Mouse (Mus musculus) embryonic facial prominence, embryonic 15.5 days (tissue): ENCODE data around the gene Ocln. TPM values are rescaled to one million over a fixed set of nuclear protein-coding genes. Genes with fewer than 3 reads are reported as not detected.
A peak's percentile ranks its signal among the peaks of the same experiment; 100 is the strongest.
"Not testable (repeated sequence)": the region's sequence is repeated elsewhere in the genome, so short reads cannot be mapped to it uniquely, and the experiment has no call there.

Source experiments
- ATAC-seq: fragments of 200-750 bp; cut with Nextera tagmentation; 2 replicates; pipeline ENCODE4 v1.8.0; 2017; ENCODE audit warnings: low read depth, moderate TSS enrichment; ENCODE audit not compliant: insufficient number of reproducible peaks, low FRiP score, low TSS enrichment
- H3K27ac ChIP-seq: fragments of 300-500 bp; sonication (generic); replicated peaks from 2 replicates; pipeline ENCODE4 v1.5.1; 2015; ENCODE audit warnings: mild to moderate bottlenecking, inconsistent platforms
- H3K27me3 ChIP-seq: fragments of 300-500 bp; sonication (generic); 2 replicates; pipeline ENCODE4 v1.6.1; 2015; ENCODE audit warnings: inconsistent platforms
- H3K36me3 ChIP-seq: fragments of 300-500 bp; sonication (generic); 2 replicates; pipeline ENCODE4 v1.6.1; 2015; ENCODE audit warnings: mild to moderate bottlenecking, inconsistent platforms
- H3K4me1 ChIP-seq: fragments of 300-500 bp; sonication (generic); 2 replicates; pipeline ENCODE4 v1.6.1; 2015; ENCODE audit warnings: inconsistent platforms
- H3K4me2 ChIP-seq: fragments of 300-500 bp; sonication (generic); replicated peaks from 2 replicates; pipeline ENCODE4 v1.6.1; 2015; ENCODE audit warnings: mild to moderate bottlenecking, inconsistent platforms
- H3K4me3 ChIP-seq: fragments of 300-500 bp; sonication (generic); replicated peaks from 2 replicates; pipeline ENCODE4 v1.5.1; 2015; ENCODE audit warnings: mild to moderate bottlenecking, inconsistent platforms
- H3K9ac ChIP-seq: fragments of 300-500 bp; sonication (generic); 2 replicates; pipeline ENCODE4 v1.6.1; 2015; ENCODE audit warnings: inconsistent platforms
- H3K9me3 ChIP-seq: fragments of 300-500 bp; sonication (generic); replicated peaks from 2 replicates; pipeline ENCODE4 v1.6.1; 2016; ENCODE audit warnings: inconsistent platforms
- WGBS: fragments of 180-500 bp; shearing (Covaris S2); methylation state at CpG from one replicate; pipeline ENCODE4 v1.1.7; 2015; 5-methylcytosine and 5-hydroxymethylcytosine counted together
- polyA plus RNA-seq: library from polyadenylated mRNA; unstranded; fragments of >200 nt; fragmentation: Nextera tagmentation; extraction: Ambion mirVana; gene quantifications from 2 replicates; pipeline ENCODE4 v1.2.1, GENCODE M21; 2015

The Ocln gene
- polyA plus RNA-seq, 1 experiment from 2014 or later = 15.1 TPM

DNA sequence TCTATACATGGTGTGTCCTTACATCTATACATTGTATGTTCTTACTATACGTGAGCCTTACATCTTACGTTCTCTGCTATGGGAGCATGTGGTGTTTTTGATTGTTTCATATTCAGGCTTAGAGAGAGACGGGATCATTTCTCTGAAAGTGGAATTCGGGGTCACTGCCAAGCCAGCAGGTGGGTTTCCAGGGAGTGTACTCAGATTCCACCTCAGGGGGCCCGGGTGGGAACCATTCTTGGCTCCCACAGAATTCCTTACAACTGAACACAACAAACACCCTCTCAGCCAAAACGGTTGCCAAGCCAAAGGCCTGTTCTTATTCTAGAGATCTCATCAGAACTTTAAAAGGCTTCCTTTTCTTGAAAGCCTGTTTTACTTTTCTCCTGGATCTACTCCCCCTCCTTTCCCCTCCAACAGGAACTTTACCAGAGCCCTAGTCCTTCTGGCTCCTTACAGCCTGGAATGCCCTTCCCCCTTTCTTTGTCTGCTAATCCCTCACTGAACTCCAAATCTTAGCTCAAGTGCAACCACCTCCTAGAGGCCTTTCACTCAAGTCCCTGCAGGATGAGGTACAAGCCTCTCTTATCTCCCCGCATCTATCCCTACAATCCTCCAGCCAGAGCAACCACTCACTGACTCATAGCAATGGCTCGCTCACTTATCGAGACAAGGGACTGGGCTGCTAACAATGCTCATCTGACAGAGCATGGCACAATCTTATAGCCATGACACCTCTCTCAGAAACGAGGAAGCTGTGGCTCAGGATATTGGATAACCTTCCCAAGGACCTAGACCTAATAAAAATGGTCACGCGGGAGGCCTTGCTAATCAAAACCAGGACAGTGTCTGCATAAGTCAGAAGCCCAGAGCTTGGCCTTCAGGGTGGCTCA lies 36.1 kb downstream of the Ocln start:
- Histone ChIP-seq H3K9ac (no peak overlapping the region), H3K4me1 (peaks cover 9% of the 10 kb centered on the region), H3K36me3 (no peaks in the 10 kb centered on the region), H3K9me3 (no peaks in the 10 kb centered on the region), H3K4me2 (no peak overlapping the region), H3K4me3 (no peak overlapping the region), H3K27ac (peak overlapping the region; percentile 72), H3K27me3 (no peaks in the 10 kb centered on the region)
- WGBS = 28% methylated on average over 12 of the region's 12 CpGs
- peak; percentile 51; the same call in 1 of the 2 replicates for ATAC-seq

DNA sequence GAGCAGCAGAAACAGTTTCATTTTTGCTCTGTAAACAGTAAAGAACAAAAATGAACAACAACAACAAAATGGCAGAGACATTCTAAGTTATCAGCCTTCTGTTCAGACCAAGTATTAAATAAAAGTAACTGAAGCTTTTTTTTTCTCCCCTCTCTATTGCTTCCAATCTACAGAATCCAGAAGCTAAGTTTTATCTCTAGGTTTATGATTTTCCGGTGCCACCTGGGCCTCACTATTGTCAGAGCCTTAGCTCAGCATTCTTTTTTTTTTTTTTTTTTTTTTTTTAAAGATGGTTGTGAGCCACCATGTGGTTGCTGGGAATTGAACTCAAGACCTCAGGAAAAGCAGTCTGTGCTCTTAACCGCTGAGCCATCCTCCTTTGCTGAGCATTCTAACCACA lies 39.7 kb downstream of the Ocln start:
- Histone ChIP-seq H3K4me1 (peaks cover 9% of the 10 kb centered on the region), H3K4me2 (no peak overlapping the region), H3K27ac (no peak overlapping the region), H3K9ac (no peak overlapping the region), H3K9me3 (no peaks in the 10 kb centered on the region), H3K27me3 (no peaks in the 10 kb centered on the region), H3K36me3 (no peaks in the 10 kb centered on the region), H3K4me3 (no peak overlapping the region)
- WGBS = 79% methylated on average over 2 of the region's 2 CpGs
- ATAC-seq = no peak

DNA sequence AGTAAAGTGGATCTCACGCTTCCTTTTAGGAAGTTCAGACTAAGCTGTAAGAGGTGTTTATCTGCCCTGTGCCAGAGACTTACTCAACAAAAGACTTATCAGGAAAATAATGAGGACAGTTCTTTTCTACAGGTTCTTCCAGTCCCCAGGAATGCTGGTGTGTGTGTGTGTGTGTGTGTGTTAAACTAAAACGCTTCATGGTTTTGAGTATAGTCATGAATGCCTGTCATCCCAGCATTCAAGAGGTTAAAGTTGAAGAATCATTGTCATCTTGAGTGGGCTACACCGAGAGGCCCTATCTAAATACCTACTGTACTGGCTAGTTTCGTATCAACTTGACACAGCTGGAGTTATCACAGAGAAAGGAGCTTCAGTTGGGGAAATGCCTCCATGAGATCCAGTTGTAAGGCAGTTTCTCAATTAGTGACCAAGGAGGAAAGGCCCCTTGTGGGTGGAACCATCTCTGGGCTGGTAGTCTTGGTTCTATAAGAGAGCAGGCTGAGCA lies 40.6 kb downstream of the Ocln start:
- no peak overlapping the region for H3K4me3 ChIP-seq
- peaks cover 8% of the 10 kb centered on the region for H3K4me1 ChIP-seq

DNA sequence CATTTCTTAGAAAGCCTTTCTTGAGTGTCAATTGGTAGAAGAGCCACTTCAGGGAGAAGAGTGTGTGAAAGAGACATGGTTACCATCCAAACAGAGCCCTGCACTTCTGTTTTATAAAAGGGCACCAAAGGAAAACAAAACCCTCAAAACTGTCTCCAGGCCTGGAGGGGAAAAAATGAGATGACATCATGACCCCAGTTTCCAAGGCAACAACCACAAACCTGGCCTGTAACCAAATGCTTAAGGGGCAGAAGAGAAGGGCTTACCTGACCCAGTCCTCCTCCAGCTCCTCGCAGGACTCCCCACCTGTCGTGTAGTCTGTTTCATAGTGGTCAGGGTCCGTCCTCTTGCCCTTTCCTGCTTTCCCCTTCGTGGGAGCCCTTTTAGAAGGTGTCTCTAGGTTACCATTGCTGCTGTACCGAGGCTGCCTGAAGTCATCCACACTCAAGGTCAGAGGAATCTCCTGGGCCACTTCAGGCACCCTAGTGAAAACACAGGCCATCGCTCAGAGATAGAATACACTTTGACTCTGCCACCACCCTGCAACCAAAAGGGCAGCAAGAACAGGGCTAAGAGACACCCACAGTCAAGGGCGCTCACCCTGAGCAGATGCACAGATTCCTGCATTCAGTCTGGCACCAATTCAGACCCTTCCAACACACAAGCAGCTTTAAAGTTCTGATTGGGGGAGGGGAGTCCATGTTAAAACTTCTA lies 41.2 kb downstream of the Ocln start:
- Histone ChIP-seq H3K9ac (0 out of 2 replicates have a peak overlapping the region, but pooled peaks have one; percentile 4), H3K4me2 (no peak overlapping the region), H3K27ac (no peak overlapping the region), H3K27me3 (no peaks in the 10 kb centered on the region), H3K36me3 (no peaks in the 10 kb centered on the region), H3K4me1 (peaks cover 2% of the 10 kb centered on the region; the same call in 1 of the 2 replicates), H3K4me3 (no peak overlapping the region), H3K9me3 (no peaks in the 10 kb centered on the region)
- ATAC-seq = no peak
- WGBS = 67% methylated on average over 7 of the region's 7 CpGs

More for the DNA sequence above, 40.6 kb downstream of the Ocln start:
- Histone ChIP-seq H3K27ac (no peak overlapping the region), H3K27me3 (no peaks in the 10 kb centered on the region), H3K36me3 (no peaks in the 10 kb centered on the region), H3K9ac (no peak overlapping the region), H3K9me3 (no peaks in the 10 kb centered on the region), H3K4me2 (no peak overlapping the region)
- ATAC-seq = no peak
- WGBS = 71% methylated on average over 4 of the region's 4 CpGs

DNA sequence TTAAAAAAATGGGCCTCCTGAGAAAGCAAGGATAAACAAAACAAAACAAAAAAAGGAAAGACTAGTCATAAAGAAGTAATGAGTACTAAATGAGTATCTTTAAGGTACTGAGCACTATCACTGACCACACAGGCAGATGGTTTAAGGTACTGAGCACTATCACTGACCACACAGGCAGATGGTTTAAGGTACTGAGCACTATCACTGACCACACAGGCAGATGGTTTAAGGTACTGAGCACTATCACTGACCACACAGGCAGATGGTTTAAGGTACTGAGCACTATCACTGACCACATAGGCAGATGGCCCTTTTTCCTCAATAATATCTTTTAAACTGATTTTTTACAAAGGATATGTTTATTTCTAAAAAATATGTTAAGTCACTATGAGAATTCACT lies 52.9 kb downstream of the Ocln start:
- not testable (repeated sequence) for H3K4me2 ChIP-seq, H3K9me3 ChIP-seq, H3K9ac ChIP-seq, H3K4me3 ChIP-seq, ATAC-seq, H3K36me3 ChIP-seq, H3K27ac ChIP-seq, H3K27me3 ChIP-seq, H3K4me1 ChIP-seq

DNA sequence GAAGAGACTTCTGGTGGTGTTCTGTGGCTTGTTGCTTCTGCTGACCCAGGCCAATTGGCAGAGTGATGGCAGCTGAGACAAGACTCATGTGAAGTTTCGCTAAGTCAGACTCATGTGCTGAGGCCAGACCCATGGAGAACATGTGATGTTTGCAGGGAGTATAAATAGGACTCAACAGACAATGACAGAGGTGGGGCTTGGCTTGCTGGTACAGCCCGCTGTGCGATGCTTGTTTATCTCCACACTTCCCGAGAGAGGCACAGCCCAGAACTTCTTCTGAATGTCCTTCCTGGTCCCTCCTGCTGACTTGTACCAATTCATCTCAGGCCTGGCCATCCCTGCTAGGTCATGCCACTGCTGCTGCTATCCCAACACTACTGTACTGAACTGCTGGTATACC lies 57.2 kb downstream of the Ocln start:
- Histone ChIP-seq H3K9me3 (no peaks in the 10 kb centered on the region), H3K4me2 (no peak overlapping the region), H3K36me3 (no peaks in the 10 kb centered on the region), H3K9ac (no peak overlapping the region), H3K4me1 (peaks cover 9% of the 10 kb centered on the region; the same call in 1 of the 2 replicates), H3K27me3 (no peaks in the 10 kb centered on the region), H3K27ac (no peak overlapping the region), H3K4me3 (no peak overlapping the region)
- WGBS = 79% methylated on average over 4 of the region's 4 CpGs
- no peak for ATAC-seq

DNA sequence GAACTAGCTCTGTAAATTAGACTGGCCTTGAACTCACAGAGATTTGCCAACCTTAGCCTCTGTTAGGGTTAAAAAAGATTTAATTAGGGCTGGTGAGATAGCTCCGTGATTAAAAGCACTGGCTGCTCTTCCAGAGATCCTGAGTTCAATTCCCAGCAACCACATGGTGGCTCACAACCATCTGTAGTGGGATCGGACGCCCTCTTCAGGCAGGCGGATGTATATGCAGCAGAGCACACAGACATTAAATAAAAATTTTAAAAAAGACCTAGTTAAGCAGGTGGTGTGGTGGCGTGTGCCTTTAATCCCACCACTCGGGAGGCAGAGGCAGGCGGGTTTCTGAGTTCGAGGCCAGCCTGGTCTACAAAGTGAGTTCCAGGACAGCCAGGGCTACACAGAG lies 58.1 kb downstream of the Ocln start:
- H3K9ac ChIP-seq, H3K4me2 ChIP-seq, H3K27ac ChIP-seq, H3K4me3 ChIP-seq, H3K9me3 ChIP-seq, H3K4me1 ChIP-seq, ATAC-seq, H3K36me3 ChIP-seq, H3K27me3 ChIP-seq: not testable (repeated sequence)
- 60% methylated on average over 8 of the region's 8 CpGs for WGBS

DNA sequence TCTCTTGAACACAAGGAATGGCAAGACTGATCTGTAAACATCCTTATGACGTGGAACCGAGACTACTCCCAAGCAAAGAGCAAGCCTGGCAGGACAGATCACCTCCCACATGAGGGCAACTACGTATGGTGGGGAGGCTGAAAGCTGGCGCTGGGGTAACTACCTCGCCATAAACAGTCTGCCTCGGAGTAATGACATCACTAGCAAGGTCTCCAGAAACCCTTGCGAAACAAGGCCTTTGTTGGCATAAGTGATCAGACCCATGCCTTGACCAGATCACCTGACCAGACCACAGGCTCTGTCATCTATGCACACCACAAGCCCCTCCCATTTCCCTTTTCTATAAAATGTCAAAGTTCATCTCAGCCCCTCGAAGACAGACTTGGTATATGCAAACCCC lies 59.2 kb downstream of the Ocln start:
- H3K4me3 ChIP-seq = no peak overlapping the region
- H3K9ac ChIP-seq = no peak overlapping the region
- H3K9me3 ChIP-seq = no peaks in the 10 kb centered on the region
- H3K4me2 ChIP-seq = no peak overlapping the region
- H3K4me1 ChIP-seq = peaks cover 9% of the 10 kb centered on the region; the same call in 1 of the 2 replicates
- ATAC-seq = no peak
- H3K36me3 ChIP-seq = peaks cover 2% of the 10 kb centered on the region
- 65% methylated on average over 8 of the region's 8 CpGs for WGBS
- no peak overlapping the region for H3K27ac ChIP-seq
- H3K27me3 ChIP-seq = no peaks in the 10 kb centered on the region

DNA sequence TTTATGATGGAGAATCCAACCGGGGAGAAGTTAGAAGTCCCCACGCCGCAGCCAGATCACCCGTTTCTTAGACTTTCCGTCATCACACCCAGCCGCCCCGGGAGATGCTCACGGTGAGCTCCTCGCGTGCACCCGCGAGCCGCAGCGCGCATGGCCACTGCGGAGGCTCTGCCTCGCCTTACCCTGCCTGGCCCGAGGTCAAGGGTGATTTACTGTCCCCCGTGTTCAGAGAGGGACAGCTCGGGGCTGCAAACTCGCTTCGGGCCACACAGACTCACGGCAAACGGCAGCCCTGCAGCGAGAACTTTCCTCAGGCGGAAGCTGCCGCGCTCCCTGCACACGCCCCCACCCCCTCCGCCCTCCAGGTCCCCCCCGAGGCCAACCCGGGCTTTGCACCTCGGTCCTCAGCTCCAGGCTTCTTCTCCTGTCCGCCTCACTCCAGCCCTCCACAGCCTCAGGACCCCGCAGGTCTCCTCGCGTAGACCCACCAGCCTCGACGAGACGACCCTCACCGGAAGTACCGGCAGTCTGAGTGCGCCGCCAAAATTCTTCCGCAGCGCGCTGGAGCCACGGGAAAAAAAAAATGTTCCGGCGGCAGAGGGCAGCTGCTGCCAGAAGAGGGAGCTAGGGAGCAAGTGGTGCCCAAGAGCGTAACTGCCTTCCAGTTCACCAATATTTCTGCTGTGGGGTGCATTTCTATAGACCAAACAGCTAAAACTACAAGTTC lies 60.3 kb downstream of the Ocln start, which contains the start of gene Gtf2h2:
TSS of gene Gtf2h2 (minus strand) at position 519 of the 727 bp plus-strand sequence.
- H3K4me1 ChIP-seq = peaks cover 9% of the 10 kb centered on the region; the same call in 1 of the 2 replicates
- H3K36me3 ChIP-seq = peaks cover 13% of the 10 kb centered on the region
- WGBS = under 1% methylated on average over 51 of the region's 51 CpGs
- peak; percentile 74 for ATAC-seq
- peak within 1 kb of the TSS; percentile 68 for H3K4me2 ChIP-seq
- peak within 1 kb of the TSS; percentile 85 for H3K27ac ChIP-seq
- H3K4me3 ChIP-seq = peak within 1 kb of the TSS; percentile 92
- peak within 1 kb of the TSS; percentile 93 for H3K9ac ChIP-seq
- no peaks in the 10 kb centered on the region for H3K27me3 ChIP-seq
- no peaks in the 10 kb centered on the region for H3K9me3 ChIP-seq

DNA sequence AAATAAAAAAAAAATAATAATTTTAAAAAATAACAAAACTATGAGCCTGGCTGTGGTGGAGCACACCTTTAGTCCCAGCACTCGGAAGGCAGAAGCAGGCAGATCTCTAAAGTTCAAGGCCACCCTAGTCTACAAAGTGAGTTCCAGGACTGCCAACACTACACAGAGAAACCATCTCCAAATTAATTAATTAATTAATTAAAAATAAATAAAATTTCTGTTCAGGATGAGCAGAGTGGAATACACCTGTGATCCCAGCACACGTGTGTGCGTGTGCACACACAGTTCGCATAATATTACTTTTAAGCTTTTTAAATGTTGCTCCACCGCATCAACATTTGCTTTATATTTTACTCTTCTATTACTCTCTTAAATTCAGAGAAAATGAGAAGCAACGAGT lies 60.9 kb downstream of the Ocln start:
- H3K27ac ChIP-seq = peak overlapping the region; percentile 85; the same call in 1 of the 2 replicates
- WGBS = 16% methylated on average over 6 of the region's 6 CpGs
- no peak for ATAC-seq
- peak overlapping the region; percentile 93 for H3K9ac ChIP-seq
- peaks cover 18% of the 10 kb centered on the region for H3K36me3 ChIP-seq
- no peaks in the 10 kb centered on the region for H3K9me3 ChIP-seq
- H3K4me2 ChIP-seq = peak overlapping the region; percentile 68
- peak overlapping the region; percentile 92 for H3K4me3 ChIP-seq
- H3K4me1 ChIP-seq = peaks cover 9% of the 10 kb centered on the region; the same call in 1 of the 2 replicates
- no peaks in the 10 kb centered on the region for H3K27me3 ChIP-seq

DNA sequence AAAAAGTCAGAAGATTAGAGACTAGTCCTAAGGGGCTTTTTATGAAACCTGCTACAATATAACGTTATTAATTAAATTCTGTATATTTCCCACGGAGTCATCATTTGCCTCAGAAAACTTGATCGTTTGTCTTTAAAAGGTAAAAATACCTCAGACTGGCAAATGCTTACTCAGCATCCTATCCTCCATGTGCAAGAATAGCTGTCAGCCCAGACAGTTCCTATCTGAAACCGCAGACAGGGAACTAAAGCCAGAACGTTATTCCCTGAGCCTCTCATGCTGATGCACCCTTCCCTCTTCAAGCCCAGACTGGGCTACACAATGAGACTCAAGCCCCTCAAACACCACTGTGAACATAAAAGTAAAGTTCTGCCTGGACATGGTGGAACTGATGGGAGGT lies 62.1 kb downstream of the Ocln start:
- H3K4me2 ChIP-seq = no peak overlapping the region
- H3K9ac ChIP-seq = no peak overlapping the region
- peaks cover 9% of the 10 kb centered on the region; the same call in 1 of the 2 replicates for H3K4me1 ChIP-seq
- 86% methylated on average over 5 of the region's 5 CpGs for WGBS
- H3K36me3 ChIP-seq = peaks cover 21% of the 10 kb centered on the region
- no peaks in the 10 kb centered on the region for H3K9me3 ChIP-seq
- no peak overlapping the region for H3K27ac ChIP-seq
- no peak overlapping the region for H3K4me3 ChIP-seq
- no peak for ATAC-seq
- H3K27me3 ChIP-seq = no peaks in the 10 kb centered on the region
